Mouse (Mus musculus) thymus, adult 2 months (tissue): ENCODE data around the gene Dntt. TPM values are rescaled to one million over a fixed set of nuclear protein-coding genes. Genes with fewer than 3 reads are reported as not detected.
A peak's percentile ranks its signal among the peaks of the same experiment; 100 is the strongest.

Experiments used
- DNase-seq: peaks from one replicate; pipeline ENCODE4 v3.0.0; 2021
- H3K27ac ChIP-seq: fragments of 200-500 bp; 2 replicates; pipeline ENCODE4 v1.5.1; 2012; ENCODE audit warnings: low read length, control low read depth; ENCODE audit not compliant: control insufficient read depth, insufficient read depth
- H3K27me3 ChIP-seq: fragments of 200-500 bp; 2 replicates; pipeline ENCODE4 v1.6.1; 2012; ENCODE audit warnings: mild to moderate bottlenecking, low read length, moderate library complexity, mixed read lengths; ENCODE audit not compliant: control insufficient read depth, insufficient read depth
- H3K36me3 ChIP-seq: fragments of 200-500 bp; 2 replicates; pipeline ENCODE4 v1.6.1; 2012; ENCODE audit warnings: mild to moderate bottlenecking, low read length, moderate library complexity; ENCODE audit not compliant: control insufficient read depth, insufficient read depth
- H3K4me1 ChIP-seq: fragments of 200-500 bp; replicated peaks from 2 replicates; pipeline ENCODE4 v1.6.1; 2012; ENCODE audit warnings: low read length; ENCODE audit not compliant: control insufficient read depth, insufficient read depth
- H3K4me3 ChIP-seq: fragments of 200-500 bp; 2 replicates; pipeline ENCODE4 v1.5.1; 2012; ENCODE audit warnings: mild to moderate bottlenecking, low read length, control low read depth, moderate library complexity; ENCODE audit not compliant: control insufficient read depth, insufficient read depth
- CTCF ChIP-seq: fragments of 200-500 bp; IDR thresholded peaks from 2 replicates; pipeline ENCODE4 v1.5.1; 2012; ENCODE audit warnings: mild to moderate bottlenecking, control low read depth, low read length, moderate library complexity, borderline replicate concordance; ENCODE audit not compliant: control insufficient read depth, poor library complexity, insufficient read depth; ENCODE audit errors: extremely low read depth
- POLR2A ChIP-seq: fragments of 200-500 bp; IDR thresholded peaks from 2 replicates; pipeline ENCODE4 v1.6.1; 2012; ENCODE audit warnings: mild to moderate bottlenecking, low read length, control low read depth, moderate library complexity; ENCODE audit not compliant: control insufficient read depth, poor library complexity, insufficient read depth; ENCODE audit errors: extremely low read depth
- WGBS: fragments of 180-500 bp; shearing (Covaris S2); methylation state at CpG from one replicate; pipeline ENCODE4 v1.1.7; 2018; 5-methylcytosine and 5-hydroxymethylcytosine counted together
- polyA plus RNA-seq: library from polyadenylated mRNA; depleted of rRNA; stranded (reverse); fragments of >200 nt; gene quantifications from 2 replicates; pipeline ENCODE4 v1.2.3, GENCODE M21; 2012

The Dntt gene
- polyA plus RNA-seq, 1 experiment = 401 TPM

DNA sequence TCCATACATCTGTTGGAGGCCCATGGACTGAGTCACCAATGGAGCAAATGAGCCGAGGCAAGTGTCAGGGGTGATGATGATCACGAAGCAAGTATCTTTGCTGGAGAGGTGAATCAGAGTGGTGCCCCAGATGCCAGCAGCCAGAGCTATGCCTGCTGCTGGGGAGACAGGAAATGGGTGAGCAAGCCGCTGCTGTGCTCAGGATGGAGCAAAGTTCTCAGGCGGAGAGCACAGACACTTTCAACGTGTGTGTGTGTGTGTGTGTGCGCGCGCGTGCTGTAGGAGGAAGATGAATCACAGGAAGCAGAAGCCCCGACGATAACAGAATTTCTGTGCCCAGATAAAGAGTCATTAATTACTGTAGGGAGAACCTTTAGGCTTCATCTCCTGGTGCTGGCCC, 1.9 kb downstream of the Dntt start:
- H3K36me3 ChIP-seq = peaks cover 29% of the 10 kb centered on the region
- TF ChIP-seq POLR2A = peak; percentile 77
- TF ChIP-seq CTCF = no peak
- H3K4me3 ChIP-seq = peak overlapping the region; percentile 66
- H3K4me1 ChIP-seq = peaks cover 31% of the 10 kb centered on the region
- WGBS = 8% methylated on average over 11 of the region's 11 CpGs
- peak overlapping the region; percentile 98 for H3K27ac ChIP-seq
- no peaks in the 10 kb centered on the region for H3K27me3 ChIP-seq
- peak; percentile 76 for DNase-seq

DNA sequence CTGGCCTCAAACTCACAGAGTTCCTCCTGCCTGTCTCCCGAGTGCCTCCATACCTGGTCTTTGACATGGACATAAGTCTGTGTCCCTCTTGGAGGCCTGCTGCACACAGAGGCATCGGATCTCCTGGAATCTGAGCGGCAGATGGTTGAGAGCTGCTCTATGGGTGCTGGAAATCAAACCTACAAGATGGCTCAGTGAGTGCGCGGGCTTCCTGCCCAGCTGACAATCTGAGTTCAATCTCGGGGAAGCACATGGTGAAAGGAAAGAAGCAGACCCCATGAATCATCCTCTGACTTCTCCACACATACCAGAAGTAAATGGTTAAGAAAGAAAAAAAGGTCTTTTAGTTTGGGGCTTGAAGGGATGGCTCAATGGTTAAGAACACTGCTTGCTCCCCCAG, 2.8 kb downstream of the Dntt start:
- WGBS = 5% methylated on average over 6 of the region's 6 CpGs
- H3K27ac ChIP-seq = peak overlapping the region; percentile 98
- H3K36me3 ChIP-seq = peaks cover 38% of the 10 kb centered on the region
- H3K4me1 ChIP-seq = peaks cover 30% of the 10 kb centered on the region
- H3K4me3 ChIP-seq = peak overlapping the region; percentile 67
- DNase-seq = no peak
- TF ChIP-seq POLR2A = no peak
- TF ChIP-seq CTCF = no peak
- H3K27me3 ChIP-seq = no peaks in the 10 kb centered on the region

DNA sequence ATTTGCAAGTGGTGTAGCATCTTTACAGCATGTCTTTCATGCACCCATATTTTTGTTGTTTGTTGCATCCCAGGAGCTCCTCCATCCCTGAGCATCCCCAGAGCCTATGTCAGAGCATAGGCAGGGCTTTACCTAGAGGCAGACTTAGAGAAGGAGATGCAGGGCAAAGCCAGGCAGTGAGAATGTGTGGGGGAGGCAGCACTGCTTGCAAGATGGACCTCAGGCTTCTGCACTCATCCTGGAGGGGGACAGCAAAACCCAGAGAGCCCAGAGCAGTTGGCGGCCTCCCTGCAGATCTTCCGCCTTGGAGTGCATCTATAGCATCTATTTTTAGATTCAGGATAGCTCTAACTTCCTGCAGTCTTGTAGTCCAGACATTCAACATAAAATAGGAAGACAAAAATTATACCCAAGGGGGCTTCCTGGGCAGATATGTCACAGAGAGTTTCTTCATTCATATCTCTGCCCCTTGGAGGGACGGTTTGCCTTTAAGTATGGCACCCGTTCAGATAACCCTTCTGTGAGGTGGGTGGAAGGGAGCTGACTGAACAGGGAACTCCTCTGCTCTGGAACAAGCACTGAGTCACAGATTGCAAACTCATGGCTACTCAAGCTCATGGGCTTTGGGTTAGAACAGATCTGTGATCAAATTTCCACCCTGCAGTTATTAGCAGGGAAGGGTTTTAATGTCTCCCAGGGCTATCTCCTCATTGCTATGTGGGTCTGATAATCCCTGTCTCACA, 6.9 kb downstream of the Dntt start:
- 37% methylated on average over 4 of the region's 4 CpGs for WGBS
- TF ChIP-seq POLR2A = no peak
- no peak for DNase-seq
- Histone ChIP-seq H3K27ac (peak overlapping the region; percentile 81), H3K4me1 (peaks cover 41% of the 10 kb centered on the region), H3K4me3 (no peak overlapping the region), H3K36me3 (peaks cover 69% of the 10 kb centered on the region), H3K27me3 (no peaks in the 10 kb centered on the region)

DNA sequence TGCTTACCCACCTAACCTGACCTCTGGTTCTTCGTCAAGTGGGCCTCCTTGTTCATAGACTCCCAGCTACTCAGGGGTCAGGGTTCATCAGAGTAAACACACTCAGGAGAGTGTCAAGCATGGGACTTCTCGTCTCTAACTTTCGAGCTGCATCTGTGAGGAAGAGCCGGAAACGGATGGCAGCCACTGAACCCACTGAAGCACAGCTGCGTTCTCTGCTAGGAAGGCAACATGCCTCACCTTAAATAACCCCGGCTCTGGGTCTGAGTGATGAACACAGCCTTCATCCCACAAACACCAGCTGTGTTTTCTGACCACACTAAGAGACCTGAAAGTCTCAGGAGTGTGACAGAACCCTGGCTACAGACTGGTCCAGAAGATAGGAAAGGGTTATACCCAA, 10.0 kb downstream of the Dntt start:
- Histone ChIP-seq H3K36me3 (peaks cover 76% of the 10 kb centered on the region), H3K4me1 (peaks cover 30% of the 10 kb centered on the region), H3K27me3 (no peaks in the 10 kb centered on the region), H3K27ac (peak overlapping the region; percentile 91), H3K4me3 (no peak overlapping the region)
- peak; percentile 81 for DNase-seq
- WGBS = 7% methylated on average over 7 of the region's 7 CpGs
- no peak for TF ChIP-seq CTCF
- TF ChIP-seq POLR2A = no peak

DNA sequence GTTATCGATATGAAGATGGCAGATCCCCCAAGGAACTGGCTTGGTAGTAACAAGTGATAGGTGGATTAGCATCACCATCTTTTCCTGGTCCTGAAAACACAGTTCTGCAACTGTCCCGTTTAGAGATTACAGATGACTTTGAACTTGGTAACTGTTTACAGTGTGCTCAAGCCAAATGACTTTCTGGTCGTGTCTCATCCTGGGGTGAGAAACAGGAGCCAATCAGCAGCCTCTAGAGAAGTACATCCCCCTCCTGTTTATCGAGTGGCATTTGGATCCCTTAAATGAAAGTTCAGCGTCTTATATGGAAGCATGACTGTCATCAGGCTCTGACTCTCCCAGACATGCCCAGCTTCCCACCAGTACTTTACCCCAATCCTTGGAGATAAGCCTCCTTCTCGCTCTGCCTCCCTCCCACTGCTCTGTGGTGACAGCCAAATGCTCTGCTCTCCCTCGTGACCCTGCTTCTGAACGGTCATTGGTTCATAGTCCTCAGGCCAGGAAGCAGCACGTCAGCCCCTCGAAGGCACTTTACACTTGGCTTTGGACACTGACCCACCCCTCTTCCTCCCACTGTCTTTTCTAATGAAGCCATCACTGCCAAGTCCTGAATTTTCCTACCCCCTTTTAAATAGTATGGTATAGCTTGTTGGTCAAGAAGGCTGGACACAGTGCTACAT, 16.2 kb downstream of the Dntt start:
- H3K4me1 ChIP-seq = no peaks in the 10 kb centered on the region
- 89% methylated on average over 10 of the region's 10 CpGs for whole genome bisulfite sequencing
- TF ChIP-seq CTCF (no peak), POLR2A (no peak)
- no peaks in the 10 kb centered on the region for H3K27me3 ChIP-seq
- H3K27ac ChIP-seq = no peak overlapping the region
- no peak overlapping the region for H3K4me3 ChIP-seq
- DNase-seq = no peak
- peaks cover 96% of the 10 kb centered on the region for H3K36me3 ChIP-seq

DNA sequence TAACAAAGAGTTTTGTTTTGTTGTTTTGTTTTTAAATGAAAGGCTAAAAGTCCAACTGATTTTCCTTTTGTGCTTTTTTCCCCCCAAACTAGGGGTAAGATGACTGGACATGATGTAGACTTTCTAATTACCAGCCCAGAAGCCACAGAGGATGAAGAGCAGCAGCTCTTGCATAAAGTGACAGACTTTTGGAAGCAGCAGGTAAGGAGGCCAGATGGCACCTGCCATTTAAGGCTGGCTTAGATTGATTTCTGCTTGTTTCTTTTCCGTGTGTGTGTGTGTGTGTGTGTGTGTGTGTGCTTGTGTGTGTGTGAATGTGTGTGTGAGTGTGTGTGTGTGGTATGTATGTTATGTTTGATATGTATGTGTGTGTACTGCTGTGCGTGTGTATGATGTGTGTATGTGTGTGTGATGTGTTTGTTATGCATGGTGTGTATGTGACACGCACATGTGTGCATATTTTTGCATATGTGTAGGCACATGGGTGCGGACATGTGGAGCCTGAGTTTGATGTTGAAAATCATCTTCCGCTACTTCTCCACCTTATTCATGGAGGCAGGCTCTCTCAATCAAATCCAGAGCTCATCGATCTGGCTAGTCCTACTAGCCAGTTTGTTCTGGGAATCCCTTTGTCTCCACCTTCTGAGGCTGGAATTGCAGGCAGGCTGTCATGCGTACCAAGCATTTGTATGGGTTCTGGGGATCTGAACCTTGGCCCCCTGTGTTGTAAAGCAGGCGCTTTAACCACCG, 18.5 kb downstream of the Dntt start:
- DNase-seq = no peak
- Histone ChIP-seq H3K4me1 (0 out of 2 replicates have a peak, but pooled peaks cover 2% of the 10 kb centered on the region), H3K27ac (no peak overlapping the region), H3K27me3 (no peaks in the 10 kb centered on the region), H3K4me3 (no peak overlapping the region), H3K36me3 (peaks cover 93% of the 10 kb centered on the region)
- over 99% methylated on average over 9 of the region's 9 CpGs for WGBS
- TF ChIP-seq POLR2A = no peak
- TF ChIP-seq CTCF = no peak
